Mouse (Mus musculus) midbrain, embryonic 10.5 days (tissue): ENCODE data around the gene Gas2. TPM values are rescaled to one million over a fixed set of nuclear protein-coding genes. Genes with fewer than 3 reads are reported as not detected.

Source experiments
- DNase-seq: peaks from one replicate; pipeline ENCODE4 v3.0.0-alpha.2; 2017; ENCODE audit warnings: low spot score
- H3K27ac ChIP-seq: fragments of 300-500 bp; sonication (generic); replicated peaks from 2 replicates; pipeline ENCODE4 v1.5.1; 2016; ENCODE audit warnings: mild to moderate bottlenecking
- H3K27me3 ChIP-seq: fragments of 300-500 bp; sonication (generic); 2 replicates; pipeline ENCODE4 v1.6.1; 2016; ENCODE audit warnings: low read depth, mild to moderate bottlenecking; ENCODE audit not compliant: poor library complexity, severe bottlenecking
- H3K36me3 ChIP-seq: fragments of 300-500 bp; sonication (generic); 2 replicates; pipeline ENCODE4 v1.6.1; 2016; ENCODE audit warnings: mild to moderate bottlenecking, moderate library complexity
- H3K4me1 ChIP-seq: fragments of 300-500 bp; sonication (generic); 2 replicates; pipeline ENCODE4 v1.6.1; 2016
- H3K4me3 ChIP-seq: fragments of 300-500 bp; sonication (generic); 2 replicates; pipeline ENCODE4 v1.5.1; 2016; ENCODE audit warnings: mild to moderate bottlenecking, moderate library complexity
- H3K9me3 ChIP-seq: fragments of 300-500 bp; sonication (generic); replicated peaks from 2 replicates; pipeline ENCODE4 v1.6.1; 2016; ENCODE audit warnings: mild to moderate bottlenecking
- WGBS: fragments of 180-500 bp; shearing (Covaris S2); methylation state at CpG from one replicate; pipeline ENCODE4 v1.1.7; 2016; 5-methylcytosine and 5-hydroxymethylcytosine counted together
- polyA plus RNA-seq: library from polyadenylated mRNA; unstranded; fragments of >200 nt; fragmentation: Nextera tagmentation; extraction: Ambion mirVana; gene quantifications from 2 replicates; pipeline ENCODE4 v1.2.1, GENCODE M21; 2016

Gene Gas2
- polyA plus RNA-seq, 1 experiment from 2014 or later = 20.2 TPM

- DNase-seq = peak; percentile 95
- peaks cover 49% of the 10 kb centered on the region for H3K36me3 ChIP-seq
- peak within 1 kb of the TSS; percentile 72 for H3K4me3 ChIP-seq
- peak within 1 kb of the TSS; percentile 97 for H3K27ac ChIP-seq
- WGBS = under 1% methylated on average over 43 of the region's 43 CpGs
- no peaks in the 10 kb centered on the region for H3K9me3 ChIP-seq
- peaks cover 22% of the 10 kb centered on the region for H3K4me1 ChIP-seq
- no peaks in the 10 kb centered on the region for H3K27me3 ChIP-seq
Measured at GRCm38 (mm10) chr7:51862097-51862492, 280 bp downstream of the Gas2 start, which contains the start of gene Fancf. TSS of gene Fancf (minus strand) at chr7:51862267.

GRCm38 (mm10) chr7:51862842-51863241 is 1.0 kb downstream of the Gas2 start:
- Histone ChIP-seq H3K9me3 (no peaks in the 10 kb centered on the region), H3K27ac (peak overlapping the region; percentile 97), H3K4me1 (peaks cover 22% of the 10 kb centered on the region), H3K4me3 (peak overlapping the region; percentile 72), H3K27me3 (no peaks in the 10 kb centered on the region), H3K36me3 (peaks cover 44% of the 10 kb centered on the region)
- 80% methylated on average over 3 of the region's 3 CpGs for WGBS
- DNase-seq = no peak

DNA sequence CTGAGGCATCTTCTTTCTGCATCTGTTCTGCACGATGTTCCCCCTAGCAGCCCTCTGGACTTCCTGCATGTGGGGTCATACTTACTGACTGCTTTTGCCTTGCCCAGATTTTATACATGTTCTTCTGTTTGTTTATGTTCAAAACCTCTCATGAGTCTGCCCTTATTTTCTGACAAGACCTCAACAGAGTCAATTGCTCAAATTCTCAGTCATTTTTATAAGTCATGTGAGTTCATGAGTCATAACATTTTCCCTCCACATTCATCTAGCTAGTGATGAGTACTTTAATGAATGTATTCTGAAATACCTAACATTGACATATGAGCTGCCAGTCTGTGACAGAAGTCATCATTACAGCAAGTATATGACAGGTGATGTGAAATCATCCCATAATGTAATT is 3.5 kb downstream of the Gas2 start:
- 86% methylated on average over 1 of the region's 1 CpGs for WGBS
- H3K9me3 ChIP-seq = no peaks in the 10 kb centered on the region
- peaks cover 26% of the 10 kb centered on the region for H3K4me1 ChIP-seq
- no peak overlapping the region for H3K4me3 ChIP-seq
- no peak overlapping the region for H3K27ac ChIP-seq
- peaks cover 22% of the 10 kb centered on the region for H3K36me3 ChIP-seq
- H3K27me3 ChIP-seq = no peaks in the 10 kb centered on the region
- DNase-seq = no peak

DNA sequence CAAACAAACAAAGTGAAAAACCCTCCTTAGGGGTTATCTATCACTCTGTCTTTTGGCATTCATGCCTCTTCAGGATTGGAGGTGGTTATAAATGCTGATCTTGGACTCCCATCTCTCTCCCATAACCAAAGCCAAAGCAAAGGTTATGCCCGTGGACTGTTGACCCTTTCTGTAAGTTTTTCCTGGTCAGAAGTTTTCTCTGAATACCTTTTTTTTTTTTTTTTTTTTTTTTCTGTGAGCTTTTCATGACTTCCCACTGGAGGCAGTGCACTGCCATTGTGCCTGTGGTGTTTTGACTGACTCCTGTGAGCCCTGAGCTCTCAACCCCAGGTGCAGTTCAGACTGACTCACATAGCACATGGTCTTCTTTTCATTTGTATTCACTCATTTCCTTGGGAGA is 6.2 kb downstream of the Gas2 start:
- no peaks in the 10 kb centered on the region for H3K9me3 ChIP-seq
- no peak for DNase-seq
- WGBS = 85% methylated on average over 1 of the region's 1 CpGs

GRCm38 (mm10) chr7:51872041-51872440 is 10.2 kb downstream of the Gas2 start:
- no peaks in the 10 kb centered on the region for H3K9me3 ChIP-seq
- H3K4me1 ChIP-seq = peaks cover 9% of the 10 kb centered on the region
- no peaks in the 10 kb centered on the region for H3K27me3 ChIP-seq
- H3K27ac ChIP-seq = no peak overlapping the region
- no peak overlapping the region for H3K4me3 ChIP-seq
- no peak for DNase-seq
- peaks cover 6% of the 10 kb centered on the region; the same call in 1 of the 2 replicates for H3K36me3 ChIP-seq
- WGBS = 78% methylated on average over 1 of the region's 1 CpGs

More for the DNA sequence above, 6.2 kb downstream of the Gas2 start:
- Histone ChIP-seq H3K36me3 (peaks cover 17% of the 10 kb centered on the region; the same call in 1 of the 2 replicates), H3K27ac (no peak overlapping the region), H3K4me1 (peaks cover 12% of the 10 kb centered on the region), H3K27me3 (no peaks in the 10 kb centered on the region), H3K4me3 (no peak overlapping the region)

DNA sequence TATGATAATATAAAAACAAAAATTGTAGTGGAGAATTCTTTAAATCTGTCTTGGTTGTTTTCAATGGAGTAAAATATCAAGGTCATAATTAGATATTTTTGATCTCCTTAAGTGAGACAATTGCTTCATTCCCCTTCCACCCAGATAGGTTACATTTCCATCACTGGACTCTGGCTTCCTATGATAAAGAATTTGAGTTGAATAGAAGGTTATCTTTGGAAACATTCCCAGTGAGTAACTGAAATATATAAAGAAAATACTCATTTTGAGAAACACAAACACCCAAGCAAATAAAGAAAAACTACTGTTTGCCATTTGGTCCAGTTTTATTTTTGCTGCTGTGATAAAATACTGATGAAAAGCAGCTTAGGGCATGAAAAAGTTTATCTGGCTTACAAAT is 10.8 kb downstream of the Gas2 start:
- peaks cover 9% of the 10 kb centered on the region for H3K4me1 ChIP-seq
- 0 out of 2 replicates have a peak, but pooled peaks cover 3% of the 10 kb centered on the region for H3K36me3 ChIP-seq
- no peaks in the 10 kb centered on the region for H3K27me3 ChIP-seq
- H3K9me3 ChIP-seq = no peaks in the 10 kb centered on the region
- DNase-seq = no peak
- H3K4me3 ChIP-seq = no peak overlapping the region
- no peak overlapping the region for H3K27ac ChIP-seq

DNA sequence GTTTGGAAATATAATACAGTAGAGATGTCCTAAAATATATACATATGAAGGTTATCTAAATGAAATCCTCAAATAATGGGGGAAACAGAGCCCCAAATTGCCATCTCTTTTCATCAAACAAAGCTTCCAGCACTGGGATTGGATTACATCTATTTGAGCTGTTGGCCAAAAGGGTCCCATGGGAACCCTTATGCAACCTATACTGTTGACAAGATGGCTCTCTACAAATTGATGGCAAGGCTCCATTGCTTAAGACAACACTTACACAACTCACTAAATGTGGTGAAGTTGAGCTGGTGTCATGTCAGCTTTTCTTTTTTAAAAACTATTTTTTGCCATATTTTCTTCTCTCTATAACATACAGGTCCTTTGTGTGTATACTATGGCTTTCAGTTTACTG is 14.5 kb downstream of the Gas2 start:
- H3K27ac ChIP-seq = no peak overlapping the region
- H3K4me1 ChIP-seq = peaks cover 19% of the 10 kb centered on the region
- 0 out of 2 replicates have a peak, but pooled peaks cover 3% of the 10 kb centered on the region for H3K36me3 ChIP-seq
- DNase-seq = no peak
- H3K9me3 ChIP-seq = no peaks in the 10 kb centered on the region
- no peaks in the 10 kb centered on the region for H3K27me3 ChIP-seq
- no peak overlapping the region for H3K4me3 ChIP-seq

DNA sequence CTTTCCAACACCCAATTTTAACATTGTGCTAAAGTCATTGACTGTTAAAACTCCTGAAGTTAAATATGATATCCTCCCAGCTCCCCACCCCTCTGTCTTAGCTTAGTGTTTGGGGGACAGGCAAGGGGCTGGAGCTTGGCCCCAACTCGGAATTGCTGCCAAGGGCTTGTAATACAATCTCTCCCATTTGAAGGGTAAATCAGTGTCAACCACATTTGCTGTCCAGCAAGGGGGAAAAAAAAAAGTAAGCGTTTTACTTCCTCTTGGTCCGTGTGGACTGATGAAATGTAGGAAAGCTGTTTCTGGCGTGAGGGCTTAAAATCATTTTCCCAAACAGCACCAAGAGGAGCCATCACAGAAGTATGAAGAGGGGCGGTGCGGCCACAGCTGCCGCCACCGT is 16.9 kb downstream of the Gas2 start:
- peaks cover 19% of the 10 kb centered on the region for H3K4me1 ChIP-seq
- WGBS = 4% methylated on average over 8 of the region's 8 CpGs
- no peak for DNase-seq

DNA sequence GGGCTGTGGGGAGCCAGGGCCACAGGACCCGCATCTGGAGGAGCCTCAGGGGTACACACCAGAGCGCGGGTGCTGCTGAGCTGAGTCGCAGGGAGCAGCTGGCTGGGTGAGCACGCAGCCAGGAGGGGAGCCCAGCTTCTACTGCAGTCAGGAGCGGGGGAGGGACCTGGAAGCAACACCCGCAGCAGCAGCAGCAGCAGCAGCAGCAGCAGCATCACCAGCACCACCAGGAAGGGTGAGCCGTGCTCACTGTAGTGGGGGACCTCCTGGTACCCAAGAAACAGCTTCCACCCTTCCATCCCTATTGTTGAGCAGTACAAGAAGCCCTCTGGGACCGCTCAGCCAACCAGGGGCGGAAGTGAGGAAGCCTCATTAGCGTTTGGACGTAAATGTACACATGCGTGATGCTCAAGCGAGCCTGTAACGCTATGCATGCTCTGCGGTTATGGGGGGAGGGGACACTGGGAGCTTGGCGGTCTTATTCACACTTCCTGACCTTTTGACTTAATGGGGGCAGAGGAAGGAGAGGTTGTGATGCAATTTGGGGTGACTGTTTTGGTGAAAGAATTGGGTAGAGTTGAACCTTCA is 17.4 kb downstream of the Gas2 start:
- Histone ChIP-seq H3K27ac (peak overlapping the region; percentile 90), H3K4me1 (peaks cover 19% of the 10 kb centered on the region), H3K36me3 (no peaks in the 10 kb centered on the region), H3K9me3 (no peaks in the 10 kb centered on the region), H3K4me3 (peak overlapping the region; percentile 63), H3K27me3 (no peaks in the 10 kb centered on the region)
- DNase-seq = peak; percentile 67
- 2% methylated on average over 17 of the region's 17 CpGs for WGBS

More for the DNA sequence above, 16.9 kb downstream of the Gas2 start:
- H3K4me3 ChIP-seq = peak overlapping the region; percentile 63
- no peaks in the 10 kb centered on the region for H3K9me3 ChIP-seq
- H3K27ac ChIP-seq = peak overlapping the region; percentile 90
- no peaks in the 10 kb centered on the region for H3K36me3 ChIP-seq
- no peaks in the 10 kb centered on the region for H3K27me3 ChIP-seq

DNA sequence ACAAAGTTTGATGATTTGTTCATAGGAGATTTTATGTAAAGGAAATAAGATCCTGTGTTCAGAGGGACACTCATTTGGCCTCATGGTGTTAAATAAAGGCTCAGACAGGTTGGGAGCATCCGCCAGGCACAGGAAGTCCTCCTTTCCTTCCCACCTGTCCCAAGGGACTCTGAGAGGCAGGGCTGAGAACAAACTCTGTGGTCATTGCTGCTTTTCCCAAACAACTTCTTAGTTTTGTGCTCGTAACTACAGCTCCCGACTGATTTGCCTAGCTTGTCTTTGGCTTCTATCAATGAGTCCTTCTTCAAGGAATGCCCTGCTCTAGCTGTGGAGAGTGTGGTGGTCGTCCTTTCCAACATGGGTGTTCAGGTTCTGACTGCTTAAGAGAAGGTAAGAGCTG is 18.3 kb downstream of the Gas2 start:
- WGBS = 84% methylated on average over 4 of the region's 4 CpGs
- no peak overlapping the region for H3K4me3 ChIP-seq
- H3K27ac ChIP-seq = no peak overlapping the region
- peaks cover 19% of the 10 kb centered on the region for H3K4me1 ChIP-seq
- no peaks in the 10 kb centered on the region for H3K9me3 ChIP-seq
- H3K27me3 ChIP-seq = no peaks in the 10 kb centered on the region
- H3K36me3 ChIP-seq = no peaks in the 10 kb centered on the region
- no peak for DNase-seq

DNA sequence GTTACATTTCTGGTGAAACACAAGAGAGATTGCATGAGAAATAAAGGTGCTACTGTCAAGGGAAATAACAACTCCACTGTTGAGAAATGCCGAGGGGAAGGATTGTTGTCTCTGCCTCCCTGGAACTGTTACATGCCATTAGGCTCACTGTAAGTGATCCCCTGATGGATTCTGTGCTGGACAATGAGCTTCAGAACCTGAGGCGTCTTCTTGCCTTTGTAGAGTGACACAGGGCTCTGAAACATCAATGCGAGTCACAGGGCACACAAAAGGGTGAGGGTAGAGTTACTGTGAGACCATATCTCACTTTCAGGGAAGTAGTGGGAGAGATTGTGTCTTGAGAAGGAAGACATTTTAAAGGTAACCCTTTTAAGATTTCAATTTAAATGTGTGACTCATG is 23.5 kb downstream of the Gas2 start:
- Histone ChIP-seq H3K27ac (no peak overlapping the region), H3K4me3 (no peak overlapping the region), H3K27me3 (no peaks in the 10 kb centered on the region), H3K9me3 (no peaks in the 10 kb centered on the region), H3K4me1 (no peaks in the 10 kb centered on the region), H3K36me3 (no peaks in the 10 kb centered on the region)
- WGBS = 75% methylated on average over 3 of the region's 3 CpGs
- no peak for DNase-seq

GRCm38 (mm10) chr7:51887678-51888567 is 26.1 kb downstream of the Gas2 start:
- Histone ChIP-seq H3K36me3 (no peaks in the 10 kb centered on the region), H3K4me1 (no peaks in the 10 kb centered on the region), H3K4me3 (no peak overlapping the region), H3K9me3 (no peaks in the 10 kb centered on the region), H3K27ac (no peak overlapping the region), H3K27me3 (no peaks in the 10 kb centered on the region)
- DNase-seq = no peak
- WGBS = 90% methylated on average over 11 of the region's 11 CpGs

DNA sequence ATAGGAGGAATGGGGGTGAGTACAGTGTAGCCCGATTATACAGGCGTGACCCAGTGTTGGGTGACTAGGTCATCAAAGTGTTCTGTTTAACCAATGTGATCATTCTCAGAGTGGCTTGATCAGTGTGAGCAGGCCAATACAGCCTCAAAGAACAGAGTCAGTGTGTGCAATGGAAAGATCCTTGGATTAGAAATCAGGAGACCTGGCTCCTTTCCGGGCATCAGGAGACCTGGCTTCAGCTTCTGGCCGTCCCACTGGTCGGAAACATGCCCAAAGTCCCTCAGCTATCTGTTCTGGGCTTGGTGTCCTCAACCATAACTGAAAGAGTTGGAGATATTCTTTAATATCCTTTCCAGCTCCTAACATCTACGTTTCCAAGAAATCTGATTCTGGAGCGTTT is 27.8 kb downstream of the Gas2 start:
- no peaks in the 10 kb centered on the region for H3K27me3 ChIP-seq
- no peaks in the 10 kb centered on the region for H3K36me3 ChIP-seq
- no peak overlapping the region for H3K27ac ChIP-seq
- no peaks in the 10 kb centered on the region for H3K4me1 ChIP-seq
- no peaks in the 10 kb centered on the region for H3K9me3 ChIP-seq
- DNase-seq = no peak
- WGBS = 91% methylated on average over 7 of the region's 7 CpGs
- H3K4me3 ChIP-seq = no peak overlapping the region
